Mouse (Mus musculus) heart, postnatal 0 days (tissue): ENCODE measurements around the gene Rgs7. TPM values are rescaled to one million over a fixed set of nuclear protein-coding genes. Genes with fewer than 3 reads are reported as not detected.

Experiments used
- ATAC-seq: fragments of 200-750 bp; cut with Nextera tagmentation; 2 replicates; pipeline ENCODE4 v1.8.0; 2017; ENCODE audit warnings: low read depth, moderate number of reproducible peaks, moderate library complexity; ENCODE audit not compliant: insufficient read depth
- DNase-seq: peaks from one replicate; pipeline ENCODE4 v3.0.0-alpha.2; 2016; ENCODE audit warnings: low spot score
- H3K27ac ChIP-seq: fragments of 300-500 bp; sonication (generic); 2 replicates; pipeline ENCODE4 v1.5.1; 2014; ENCODE audit warnings: low read depth, mild to moderate bottlenecking
- H3K27me3 ChIP-seq: fragments of 300-500 bp; sonication (generic); 2 replicates; pipeline ENCODE4 v1.6.1; 2014; ENCODE audit warnings: low read length, mixed read lengths; ENCODE audit not compliant: control insufficient read depth, insufficient read depth
- H3K36me3 ChIP-seq: fragments of 300-500 bp; sonication (generic); replicated peaks from 2 replicates; pipeline ENCODE4 v1.6.1; 2014; ENCODE audit warnings: low read length, mixed read lengths; ENCODE audit not compliant: control insufficient read depth, insufficient read depth
- H3K4me1 ChIP-seq: fragments of 300-500 bp; sonication (generic); 2 replicates; pipeline ENCODE4 v1.6.1; 2014; ENCODE audit warnings: antibody characterized with exemption; ENCODE audit not compliant: control insufficient read depth, insufficient read depth
- H3K4me2 ChIP-seq: fragments of 300-500 bp; sonication (generic); 2 replicates; pipeline ENCODE4 v1.6.1; 2014; ENCODE audit warnings: low read depth, mild to moderate bottlenecking, low read length, moderate library complexity
- H3K4me3 ChIP-seq: fragments of 300-500 bp; sonication (generic); 2 replicates; pipeline ENCODE4 v1.5.1; 2014; ENCODE audit warnings: low read depth, low read length
- H3K9ac ChIP-seq: fragments of 300-500 bp; sonication (generic); replicated peaks from 2 replicates; pipeline ENCODE4 v1.6.1; 2014; ENCODE audit warnings: low read depth, low read length, mixed read lengths
- H3K9me3 ChIP-seq: fragments of 300-500 bp; sonication (generic); replicated peaks from 2 replicates; pipeline ENCODE4 v1.6.1; 2016; ENCODE audit warnings: low read length; ENCODE audit not compliant: control insufficient read depth
- CTCF ChIP-seq: IDR thresholded peaks from 2 replicates; pipeline ENCODE4 v1.5.1; 2016; ENCODE audit warnings: antibody characterized with exemption, control low read depth, low read depth
- EP300 ChIP-seq: IDR thresholded peaks from 2 replicates; pipeline ENCODE4 v1.6.1; 2016; ENCODE audit warnings: antibody characterized with exemption, low read depth
- WGBS: fragments of 180-500 bp; shearing (Covaris S2); extraction: QIAGEN DNeasy Blood & Tissue Kit; methylation state at CpG from one replicate; pipeline ENCODE4 v1.1.7; 2014; 5-methylcytosine and 5-hydroxymethylcytosine counted together
- polyA plus RNA-seq: library from polyadenylated mRNA; unstranded; fragments of >200 nt; fragmentation: Nextera tagmentation; extraction: Ambion mirVana; gene quantifications from 2 replicates; pipeline ENCODE4 v1.2.1, GENCODE M21; 2015
- total RNA-seq: library from RNA; depleted of rRNA; stranded (reverse); fragments of >200 nt; gene quantifications from 2 replicates; pipeline ENCODE4 v1.2.3, GENCODE M21; 2014; ENCODE audit warnings: low replicate concordance

Rgs7 gene
- total and polyA plus RNA-seq, 2 experiments from 2014 or later = 0.34 to 0.55 TPM

DNA sequence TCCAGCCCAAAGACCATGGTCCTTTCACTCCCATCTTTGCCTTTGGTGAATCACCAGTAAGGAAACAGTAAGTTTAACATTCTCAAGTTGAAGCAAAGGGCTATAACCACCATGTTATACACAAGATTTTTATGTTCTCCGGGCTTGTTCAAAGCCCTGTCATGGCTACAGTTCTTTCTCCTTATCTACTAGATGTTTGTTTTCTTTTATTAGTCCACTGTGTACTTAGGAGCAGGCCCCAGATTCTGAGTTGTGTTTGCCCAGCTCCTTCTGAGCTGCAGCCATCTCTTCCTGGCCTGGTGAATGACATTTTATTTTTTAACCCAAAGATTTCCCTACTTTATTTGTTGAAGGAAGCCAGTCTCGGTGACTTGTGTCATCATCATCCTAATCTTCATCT lies 31.3 kb upstream of the Rgs7 start:
- H3K9me3 ChIP-seq = no peaks in the 10 kb centered on the region
- TF ChIP-seq CTCF = no peak
- TF ChIP-seq EP300 = no peak
- no peak overlapping the region for H3K27ac ChIP-seq
- H3K4me3 ChIP-seq = no peak overlapping the region
- 52% methylated on average over 2 of the region's 2 CpGs for WGBS
- no peaks in the 10 kb centered on the region for H3K36me3 ChIP-seq
- no peak for ATAC-seq
- no peaks in the 10 kb centered on the region for H3K4me1 ChIP-seq
- H3K4me2 ChIP-seq = no peak overlapping the region
- peak; percentile 9 for DNase-seq
- H3K9ac ChIP-seq = no peak overlapping the region
- H3K27me3 ChIP-seq = no peaks in the 10 kb centered on the region

DNA sequence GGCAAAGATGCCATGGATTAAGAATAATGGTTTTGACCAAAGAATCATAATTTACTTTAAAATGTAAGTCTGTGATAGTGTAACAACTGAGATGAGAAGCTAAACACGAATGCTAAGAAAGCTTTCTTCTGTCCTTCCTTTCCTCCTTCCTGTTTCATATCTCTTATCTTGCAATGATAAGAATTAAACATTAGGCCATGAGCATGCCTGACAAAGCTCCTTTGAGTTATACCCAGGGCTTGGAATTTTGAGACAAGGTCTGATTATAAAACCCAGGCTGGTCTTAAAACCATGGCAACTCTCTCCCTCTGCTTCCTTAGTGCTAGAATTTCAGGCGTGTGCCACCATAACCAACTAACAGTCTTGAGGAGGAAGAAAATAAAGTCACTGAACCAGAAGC lies 22.2 kb upstream of the Rgs7 start:
- 39% methylated on average over 2 of the region's 2 CpGs for WGBS
- no peaks in the 10 kb centered on the region for H3K36me3 ChIP-seq

DNA sequence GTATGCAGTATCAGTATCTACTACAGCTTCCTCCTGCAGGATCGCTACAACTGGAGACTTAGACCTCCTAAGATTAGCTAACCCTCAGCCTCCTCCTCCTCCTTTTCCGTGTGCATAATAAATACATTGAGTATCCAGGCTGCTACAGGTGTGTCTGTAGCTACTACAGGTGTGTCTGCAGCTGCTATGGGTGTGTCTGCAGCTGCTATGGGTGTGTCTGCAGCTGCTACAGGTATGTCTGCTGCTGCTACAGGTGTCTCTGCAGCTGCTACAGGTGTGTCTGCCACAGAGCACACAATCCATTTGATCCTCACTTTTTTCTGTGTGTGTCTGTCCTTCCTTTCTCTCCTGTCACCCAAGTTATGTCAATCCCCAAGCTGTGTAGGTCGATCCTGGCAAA lies 19.9 kb upstream of the Rgs7 start:
- Histone ChIP-seq H3K27me3 (no peaks in the 10 kb centered on the region), H3K36me3 (no peaks in the 10 kb centered on the region), H3K4me2 (no peak overlapping the region), H3K9me3 (no peaks in the 10 kb centered on the region), H3K4me1 (no peaks in the 10 kb centered on the region), H3K27ac (no peak overlapping the region), H3K4me3 (no peak overlapping the region), H3K9ac (no peak overlapping the region)
- 54% methylated on average over 3 of the region's 3 CpGs for WGBS
- DNase-seq (no peak), ATAC-seq (no peak)
- no peak for TF ChIP-seq EP300
- no peak for TF ChIP-seq CTCF

More for the DNA sequence above, 22.2 kb upstream of the Rgs7 start:
- H3K9me3 ChIP-seq = no peaks in the 10 kb centered on the region
- no peaks in the 10 kb centered on the region for H3K27me3 ChIP-seq
- no peak overlapping the region for H3K4me2 ChIP-seq
- no peak for ATAC-seq
- H3K4me1 ChIP-seq = no peaks in the 10 kb centered on the region
- TF ChIP-seq EP300 (no peak), CTCF (no peak)
- H3K4me3 ChIP-seq = no peak overlapping the region
- no peak for DNase-seq
- H3K9ac ChIP-seq = no peak overlapping the region
- H3K27ac ChIP-seq = no peak overlapping the region

DNA sequence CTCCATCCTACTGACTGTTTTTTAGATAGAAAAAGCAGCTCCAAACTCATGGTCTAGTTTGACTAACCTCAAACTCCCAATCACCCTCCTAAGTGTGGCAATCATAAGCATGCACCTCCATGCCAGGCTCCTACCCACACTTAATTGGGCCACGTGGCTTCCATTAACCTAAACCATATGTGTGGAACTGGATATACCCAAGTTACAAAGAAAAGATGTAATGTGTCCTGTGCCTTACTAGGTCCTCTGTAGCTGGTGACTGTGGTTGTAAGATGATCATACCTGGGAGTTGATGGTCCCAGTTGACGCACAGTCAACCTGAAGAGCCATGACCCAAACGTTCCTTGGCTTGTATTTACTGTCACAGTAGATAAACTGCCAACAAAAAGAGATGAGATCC lies 17.7 kb upstream of the Rgs7 start:
- ATAC-seq (no peak), DNase-seq (no peak)
- Histone ChIP-seq H3K36me3 (no peaks in the 10 kb centered on the region), H3K4me3 (no peak overlapping the region), H3K4me2 (no peak overlapping the region), H3K9ac (no peak overlapping the region), H3K27me3 (no peaks in the 10 kb centered on the region), H3K27ac (no peak overlapping the region), H3K4me1 (no peaks in the 10 kb centered on the region), H3K9me3 (no peaks in the 10 kb centered on the region)
- WGBS = 81% methylated on average over 3 of the region's 3 CpGs
- TF ChIP-seq CTCF (no peak), EP300 (no peak)

DNA sequence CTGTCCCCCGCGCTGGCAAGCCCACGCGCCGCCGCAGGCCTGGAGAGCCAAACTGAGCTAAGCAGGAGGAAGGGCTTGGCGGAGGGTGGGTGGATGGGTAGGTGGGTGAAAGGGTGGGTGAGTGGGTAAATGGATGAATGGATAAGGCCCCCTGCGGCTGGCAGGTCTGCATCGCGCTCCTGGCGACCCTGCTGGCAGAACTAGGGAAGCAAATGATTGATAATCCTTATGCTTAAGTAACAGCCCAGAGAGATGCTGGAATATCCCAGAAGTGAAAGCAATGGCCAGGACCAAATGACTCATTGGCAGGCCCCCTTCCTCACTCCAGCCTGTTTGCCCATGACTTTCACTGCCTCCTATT lies 363 bp upstream of the Rgs7 start:
- H3K9ac ChIP-seq = no peak overlapping the region

GRCm38 (mm10) chr1:175491511-175491860 lies 814 bp downstream of the Rgs7 start:
- H3K4me2 ChIP-seq = peak overlapping the region; percentile 99
- no peak for ATAC-seq
- H3K36me3 ChIP-seq = no peaks in the 10 kb centered on the region
- H3K27ac ChIP-seq = no peak overlapping the region
- no peak for DNase-seq
- no peaks in the 10 kb centered on the region for H3K9me3 ChIP-seq
- H3K27me3 ChIP-seq = peaks cover 35% of the 10 kb centered on the region
- H3K4me3 ChIP-seq = peak overlapping the region; percentile 63
- no peak overlapping the region for H3K9ac ChIP-seq
- 0 out of 2 replicates have a peak, but pooled peaks cover 9% of the 10 kb centered on the region for H3K4me1 ChIP-seq
- TF ChIP-seq CTCF (no peak), EP300 (no peak)
- WGBS = 9% methylated on average over 6 of the region's 6 CpGs

More for the DNA sequence above, 363 bp upstream of the Rgs7 start:
- 3% methylated on average over 11 of the region's 11 CpGs for WGBS
- ATAC-seq = no peak
- Histone ChIP-seq H3K4me1 (0 out of 2 replicates have a peak, but pooled peaks cover 9% of the 10 kb centered on the region), H3K27ac (no peak overlapping the region), H3K27me3 (peaks cover 35% of the 10 kb centered on the region), H3K4me2 (peak overlapping the region; percentile 99), H3K4me3 (peak overlapping the region; percentile 63), H3K9me3 (no peaks in the 10 kb centered on the region), H3K36me3 (no peaks in the 10 kb centered on the region)
- no peak for DNase-seq
- TF ChIP-seq CTCF = no peak
- no peak for TF ChIP-seq EP300
